Mouse (Mus musculus) hindbrain, postnatal 0 days (tissue): ENCODE measurements around the gene Syt1. TPM values are rescaled to one million over a fixed set of nuclear protein-coding genes. Genes with fewer than 3 reads are reported as not detected.

Source experiments
- ATAC-seq: fragments of 200-750 bp; cut with Nextera tagmentation; 2 replicates; pipeline ENCODE4 v1.8.0; 2017; ENCODE audit warnings: mild to moderate bottlenecking, moderate TSS enrichment, moderate library complexity
- DNase-seq: peaks from one replicate; pipeline ENCODE4 v3.0.0-alpha.2; 2015; ENCODE audit warnings: low spot score
- H3K27ac ChIP-seq: fragments of 300-500 bp; sonication (generic); 2 replicates; pipeline ENCODE4 v1.5.1; 2014; ENCODE audit warnings: mild to moderate bottlenecking
- H3K27me3 ChIP-seq: fragments of 300-500 bp; sonication (generic); 2 replicates; pipeline ENCODE4 v1.6.1; 2014; ENCODE audit warnings: low read length, mixed read lengths; ENCODE audit not compliant: insufficient read depth
- H3K36me3 ChIP-seq: fragments of 300-500 bp; sonication (generic); 2 replicates; pipeline ENCODE4 v1.6.1; 2014; ENCODE audit warnings: low read length, mixed read lengths; ENCODE audit not compliant: insufficient read depth
- H3K4me1 ChIP-seq: fragments of 300-500 bp; sonication (generic); 2 replicates; pipeline ENCODE4 v1.6.1; 2014; ENCODE audit warnings: antibody characterized with exemption, low read length, mixed read lengths; ENCODE audit not compliant: insufficient read depth
- H3K4me2 ChIP-seq: fragments of 300-500 bp; sonication (generic); 2 replicates; pipeline ENCODE4 v1.6.1; 2014; ENCODE audit warnings: low read depth, mild to moderate bottlenecking, low read length, moderate library complexity, mixed read lengths
- H3K4me3 ChIP-seq: fragments of 300-500 bp; sonication (generic); 2 replicates; pipeline ENCODE4 v1.5.1; 2014; ENCODE audit warnings: low read length
- H3K9ac ChIP-seq: fragments of 300-500 bp; sonication (generic); replicated peaks from 2 replicates; pipeline ENCODE4 v1.6.1; 2014; ENCODE audit warnings: mild to moderate bottlenecking, low read length, moderate library complexity, mixed read lengths
- H3K9me3 ChIP-seq: fragments of 300-500 bp; sonication (generic); 2 replicates; pipeline ENCODE4 v1.6.1; 2016; ENCODE audit warnings: low read length, mixed read lengths
- CTCF ChIP-seq: IDR thresholded peaks from 2 replicates; pipeline ENCODE4 v1.5.1; 2016; ENCODE audit warnings: antibody characterized with exemption, control low read depth, low read depth
- whole genome bisulfite sequencing: fragments of 180-500 bp; shearing (Covaris S2); extraction: QIAGEN DNeasy Blood & Tissue Kit; methylation state at CpG from one replicate; pipeline ENCODE4 v1.1.7; 2014; 5-methylcytosine and 5-hydroxymethylcytosine counted together
- polyA plus RNA-seq: library from polyadenylated mRNA; unstranded; fragments of >200 nt; fragmentation: Nextera tagmentation; extraction: Ambion mirVana; gene quantifications from 2 replicates; pipeline ENCODE4 v1.2.1, GENCODE M21; 2015
- total RNA-seq: library from RNA; depleted of rRNA; stranded (reverse); fragments of >200 nt; gene quantifications from 2 replicates; pipeline ENCODE4 v1.2.3, GENCODE M21; 2014

Gene Syt1
- total and polyA plus RNA-seq, 2 experiments from 2014 or later: 96.1 to 147 TPM

- H3K4me1 ChIP-seq: no peaks in the 10 kb centered on the region
- DNase-seq (no peak), ATAC-seq (no peak)
- no peak overlapping the region for H3K27ac ChIP-seq
- no peak for TF ChIP-seq CTCF
- H3K36me3 ChIP-seq: no peaks in the 10 kb centered on the region
- WGBS: 66% methylated on average over 21 of the region's 21 CpGs
- no peaks in the 10 kb centered on the region for H3K9me3 ChIP-seq
- H3K4me2 ChIP-seq: no peak overlapping the region
- H3K27me3 ChIP-seq: no peaks in the 10 kb centered on the region
- no peak overlapping the region for H3K9ac ChIP-seq
- H3K4me3 ChIP-seq: no peak overlapping the region
These were observed 506.5 kb downstream of the Syt1 start for GRCm38 (mm10) chr10:108504128-108504870.

GRCm38 (mm10) chr10:108490231-108490630 is 520.6 kb downstream of the Syt1 start:
- no peak overlapping the region for H3K27ac ChIP-seq
- H3K9ac ChIP-seq: no peak overlapping the region
- no peak overlapping the region for H3K4me3 ChIP-seq
- ATAC-seq: no peak
- no peaks in the 10 kb centered on the region for H3K4me1 ChIP-seq
- no peak for TF ChIP-seq CTCF
- no peak for DNase-seq
- no peaks in the 10 kb centered on the region for H3K36me3 ChIP-seq
- H3K4me2 ChIP-seq: no peak overlapping the region
- H3K27me3 ChIP-seq: no peaks in the 10 kb centered on the region
- 77% methylated on average over 7 of the region's 7 CpGs for WGBS
- no peaks in the 10 kb centered on the region; the same call in 1 of the 2 replicates for H3K9me3 ChIP-seq

GRCm38 (mm10) chr10:108483991-108484390 is 526.8 kb downstream of the Syt1 start:
- no peaks in the 10 kb centered on the region for H3K36me3 ChIP-seq
- 82% methylated on average over 10 of the region's 10 CpGs for WGBS
- no peak overlapping the region for H3K27ac ChIP-seq
- ATAC-seq (no peak), DNase-seq (no peak)
- no peak overlapping the region for H3K9ac ChIP-seq
- H3K9me3 ChIP-seq: no peaks in the 10 kb centered on the region
- H3K27me3 ChIP-seq: no peaks in the 10 kb centered on the region
- H3K4me3 ChIP-seq: no peak overlapping the region
- no peak for TF ChIP-seq CTCF
- no peaks in the 10 kb centered on the region for H3K4me1 ChIP-seq
- no peak overlapping the region for H3K4me2 ChIP-seq

- Histone ChIP-seq H3K4me3 (no peak overlapping the region), H3K4me1 (no peaks in the 10 kb centered on the region), H3K27me3 (no peaks in the 10 kb centered on the region), H3K9ac (no peak overlapping the region), H3K4me2 (no peak overlapping the region), H3K36me3 (no peaks in the 10 kb centered on the region), H3K9me3 (no peaks in the 10 kb centered on the region), H3K27ac (no peak overlapping the region)
- no peak for ATAC-seq
- no peak for TF ChIP-seq CTCF
- DNase-seq: no peak
- WGBS: 78% methylated on average over 11 of the region's 11 CpGs
These were observed 530.5 kb downstream of the Syt1 start for GRCm38 (mm10) chr10:108480146-108480850.

GRCm38 (mm10) chr10:108470319-108470955 is 540.3 kb downstream of the Syt1 start:
- H3K4me1 ChIP-seq: 0 out of 2 replicates have a peak, but pooled peaks cover 3% of the 10 kb centered on the region
- DNase-seq (peak; percentile 31), ATAC-seq (no peak)
- no peaks in the 10 kb centered on the region for H3K36me3 ChIP-seq
- no peaks in the 10 kb centered on the region for H3K27me3 ChIP-seq
- no peak overlapping the region for H3K27ac ChIP-seq
- no peak overlapping the region for H3K4me2 ChIP-seq
- WGBS: 38% methylated on average over 6 of the region's 6 CpGs
- H3K9ac ChIP-seq: no peak overlapping the region
- H3K9me3 ChIP-seq: no peaks in the 10 kb centered on the region
- no peak overlapping the region for H3K4me3 ChIP-seq
- TF ChIP-seq CTCF: no peak

- Histone ChIP-seq H3K4me2 (no peak overlapping the region), H3K4me3 (no peak overlapping the region), H3K9ac (no peak overlapping the region), H3K27ac (no peak overlapping the region), H3K27me3 (no peaks in the 10 kb centered on the region), H3K4me1 (0 out of 2 replicates have a peak, but pooled peaks cover 3% of the 10 kb centered on the region), H3K9me3 (no peaks in the 10 kb centered on the region), H3K36me3 (no peaks in the 10 kb centered on the region)
- no peak for ATAC-seq
- no peak for DNase-seq
- TF ChIP-seq CTCF: no peak
- 51% methylated on average over 8 of the region's 8 CpGs for WGBS
These were observed 544.2 kb downstream of the Syt1 start for GRCm38 (mm10) chr10:108466539-108466938.
